Mouse (Mus musculus) kidney, adult 2 months (tissue): ENCODE measurements around the gene Nup153.

ENCODE experiments used
- CTCF ChIP-seq: fragments of 200-500 bp; conservative IDR thresholded peaks from 2 replicates; pipeline ENCODE4 v1.5.1; 2011; ENCODE audit warnings: low read depth, mild to moderate bottlenecking, control low read depth, low read length, moderate library complexity, mixed read lengths; ENCODE audit not compliant: insufficient read depth, insufficient read length
- POLR2A ChIP-seq: fragments of 200-500 bp; IDR thresholded peaks from one replicate; pipeline ENCODE4 v1.6.1; 2011; ENCODE audit warnings: low read depth, low read length, control low read depth

DNA sequence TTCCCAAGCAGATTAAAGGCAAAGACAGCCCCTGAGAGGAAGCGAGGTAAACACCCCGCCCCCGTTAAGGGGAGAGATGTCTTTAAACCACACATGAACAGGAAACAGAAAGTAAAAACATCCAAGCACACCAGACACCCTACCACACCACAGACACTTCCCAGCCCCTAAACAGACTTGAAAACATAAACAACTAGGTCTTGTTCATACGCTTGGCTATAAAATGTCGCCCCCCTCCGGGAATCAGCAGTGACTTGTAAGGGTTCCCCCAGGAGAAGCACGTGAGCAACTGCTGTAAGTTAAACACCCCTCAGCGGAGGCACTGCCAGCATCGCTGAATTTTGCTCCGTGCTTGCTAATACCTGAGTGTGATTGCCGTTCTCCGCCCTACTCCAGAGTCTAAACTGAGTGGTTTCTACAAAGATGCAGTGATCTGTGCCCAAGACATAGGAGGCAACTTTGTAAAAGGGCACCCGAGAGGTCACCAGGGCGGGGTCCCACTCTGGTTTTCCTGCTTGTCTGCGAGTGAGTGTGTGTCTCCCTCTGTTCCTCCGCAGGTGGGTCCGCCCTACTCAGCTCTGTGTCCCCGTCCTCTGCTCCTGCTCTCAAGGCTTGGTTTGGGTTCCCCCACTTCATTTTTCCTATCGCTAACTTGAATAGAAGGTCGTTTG, 8.2 kb upstream of the Nup153 start:
- TF ChIP-seq POLR2A = no peak
- no peak for TF ChIP-seq CTCF
